Mouse (Mus musculus) gastrocnemius, postnatal 25 days (tissue): ENCODE results near the gene Zfp60. TPM values are rescaled to one million over a fixed set of nuclear protein-coding genes. Genes with fewer than 3 reads are reported as not detected.

Source experiments
- DNase-seq: peaks from one replicate; pipeline ENCODE4 v3.0.0; 2022
- long read RNA-seq, 2 experiments: library from polyadenylated mRNA; stranded (forward); transcript quantifications; one replicate each; pipeline ENCODE4 v2.0.0; 2021
- total RNA-seq, 2 experiments: library from RNA; stranded (reverse); gene quantifications; 1 replicate in 1 of 2; 2 replicates in 1 of 2; pipeline ENCODE4 v1.2.3; 2021

Zfp60 gene
- 1 to 10 TPM; 5.0 to 6.2 TPM for total RNA-seq
- long read RNA-seq, experiment 1, full-length matches to known transcripts = 2 of 4 reads
- long read RNA-seq, experiment 1, partial matches to known transcripts = 1 of 4 reads
- long read RNA-seq, experiment 1, other reads (novel, unspliced or antisense) = 1 of 4 reads
- long read RNA-seq, experiment 2, full-length matches to known transcripts = 2 of 3 reads
- long read RNA-seq, experiment 2, partial matches to known transcripts = 0 of 3 reads
- long read RNA-seq, experiment 2, other reads (novel, unspliced or antisense) = 1 of 3 reads

GRCm38 (mm10) chr7:27731281-27731883 is at the start of gene Zfp60:
TSS of gene Zfp60 (plus strand) at chr7:27731389.
- DNase-seq = peak; percentile 74

DNA sequence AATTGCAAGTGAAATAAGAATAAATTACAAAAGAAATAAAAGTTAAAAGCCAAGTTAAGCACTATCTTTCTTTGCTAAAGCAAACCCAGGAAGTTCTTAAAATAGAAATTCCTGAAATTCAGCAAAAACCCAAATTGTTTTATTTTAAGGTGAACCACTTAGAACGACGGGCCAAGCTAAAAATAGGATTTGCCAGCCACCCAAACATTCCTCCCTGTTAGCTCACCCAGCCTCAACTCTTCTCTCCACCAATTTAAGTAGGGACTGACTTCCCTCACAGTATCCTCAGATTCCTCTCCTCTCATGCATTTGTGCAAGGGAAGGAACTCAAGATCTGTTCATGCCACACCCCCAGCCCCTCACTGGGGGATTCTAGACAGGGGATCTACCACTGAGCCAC is 48.0 kb upstream of the Zfp60 start:
- no peak for DNase-seq

GRCm38 (mm10) chr7:27685220-27685619 is 46.0 kb upstream of the Zfp60 start:
- DNase-seq = no peak

DNA sequence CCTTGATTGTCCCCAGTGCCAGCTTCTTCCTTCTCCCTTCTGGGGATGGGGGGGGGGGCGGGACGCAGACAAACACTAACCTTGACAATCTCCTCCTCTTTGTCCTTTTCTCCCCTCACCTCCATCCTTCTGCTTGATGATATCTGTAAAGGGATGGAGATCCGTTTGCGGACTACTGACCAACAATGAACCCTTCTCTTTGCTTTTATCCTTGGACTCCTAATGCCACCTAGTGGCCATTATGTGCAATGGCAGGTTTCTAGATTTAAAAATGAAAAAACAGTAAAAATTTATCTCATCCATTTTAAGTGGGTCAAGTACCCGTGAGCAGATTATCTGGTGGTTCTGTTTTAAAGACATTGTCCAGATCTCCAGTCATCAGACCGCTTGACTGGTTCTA is 45.5 kb upstream of the Zfp60 start:
- no peak for DNase-seq

- no peak for DNase-seq
Measured at GRCm38 (mm10) chr7:27687043-27687442, 44.1 kb upstream of the Zfp60 start.

DNA sequence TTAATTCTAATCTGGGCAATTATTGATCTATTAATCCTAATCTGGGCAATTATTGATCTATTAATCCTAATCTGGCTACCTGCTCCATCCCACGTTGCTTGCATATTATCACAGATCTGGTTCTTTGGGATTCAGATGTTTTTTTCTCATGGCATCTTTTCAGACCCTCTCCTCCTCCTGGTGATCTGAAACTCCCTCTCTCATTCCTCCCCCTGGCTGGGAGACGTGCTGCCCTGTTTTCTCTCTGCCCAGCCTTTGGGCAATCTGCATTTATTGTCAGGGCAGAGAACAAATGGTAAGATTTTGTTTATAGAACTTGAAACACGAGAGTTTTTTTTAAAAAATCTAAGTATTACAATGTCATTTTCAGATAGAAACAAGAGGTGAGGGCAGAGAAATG is 43.4 kb upstream of the Zfp60 start:
- DNase-seq = no peak

- no peak for DNase-seq
Measured at GRCm38 (mm10) chr7:27688246-27688788, 42.9 kb upstream of the Zfp60 start.

DNA sequence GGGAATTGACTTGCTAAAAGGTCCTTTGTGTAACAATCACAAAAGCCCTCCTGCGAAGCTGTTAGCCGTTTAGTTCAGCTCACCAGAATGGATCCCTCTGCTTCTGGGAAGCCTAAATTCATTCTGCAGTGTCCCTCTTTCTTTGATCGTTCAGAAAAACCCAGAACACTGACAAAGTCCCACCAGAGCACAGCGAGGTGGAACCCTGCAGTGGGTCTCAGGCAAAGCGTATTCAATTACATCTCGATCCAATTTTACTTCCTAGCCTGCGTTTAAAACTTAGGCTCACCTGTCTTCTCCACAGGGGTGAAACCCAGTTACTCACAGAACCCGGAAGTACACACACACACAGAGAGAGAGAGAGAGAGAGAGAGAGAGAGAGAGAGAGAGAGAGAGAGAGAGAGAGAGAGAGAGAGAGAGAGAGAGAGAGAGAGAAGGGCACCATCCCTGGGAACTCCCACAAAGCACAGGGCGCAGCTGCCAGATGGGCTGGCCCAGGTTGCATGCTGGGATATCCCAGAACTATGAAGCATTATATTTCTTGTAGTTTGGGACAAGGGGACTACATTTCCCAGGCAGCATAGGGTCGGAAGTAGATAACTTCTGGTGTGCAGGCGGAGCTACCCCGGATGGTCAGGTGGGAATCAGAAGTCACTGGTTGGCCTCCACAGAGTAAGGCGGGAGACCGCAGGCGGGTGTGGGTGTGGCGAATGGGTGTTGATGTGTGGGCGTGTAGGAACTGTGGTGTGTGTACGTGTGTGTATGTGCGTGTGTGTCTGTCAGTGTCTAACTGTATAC is 42.2 kb upstream of the Zfp60 start, which contains the start of gene Zfp607b:
Zfp607b (plus strand) TSS at position 526 of the 798 bp plus-strand sequence.
- peak; percentile 93 for DNase-seq

DNA sequence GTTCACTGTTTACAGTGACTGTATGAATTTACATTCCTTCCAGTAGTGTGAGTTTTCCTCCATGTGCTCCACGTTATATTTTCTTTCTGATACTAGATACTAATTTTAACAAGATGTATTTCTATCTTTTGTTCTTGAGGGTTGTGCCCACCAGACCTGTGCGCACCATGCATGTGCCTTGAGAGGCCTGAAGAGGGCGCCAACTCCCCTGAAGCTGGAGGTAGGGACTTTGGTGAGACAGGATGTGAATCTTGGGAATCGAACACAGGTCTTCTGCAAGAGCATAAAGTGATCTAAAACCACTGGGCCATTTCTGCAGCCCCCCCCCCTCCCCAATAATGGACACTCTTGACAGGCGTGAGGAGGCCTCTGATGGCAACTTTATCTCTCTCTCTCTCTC is 40.1 kb upstream of the Zfp60 start:
- no peak for DNase-seq

GRCm38 (mm10) chr7:27696711-27697110 is 34.5 kb upstream of the Zfp60 start:
- DNase-seq = no peak

DNA sequence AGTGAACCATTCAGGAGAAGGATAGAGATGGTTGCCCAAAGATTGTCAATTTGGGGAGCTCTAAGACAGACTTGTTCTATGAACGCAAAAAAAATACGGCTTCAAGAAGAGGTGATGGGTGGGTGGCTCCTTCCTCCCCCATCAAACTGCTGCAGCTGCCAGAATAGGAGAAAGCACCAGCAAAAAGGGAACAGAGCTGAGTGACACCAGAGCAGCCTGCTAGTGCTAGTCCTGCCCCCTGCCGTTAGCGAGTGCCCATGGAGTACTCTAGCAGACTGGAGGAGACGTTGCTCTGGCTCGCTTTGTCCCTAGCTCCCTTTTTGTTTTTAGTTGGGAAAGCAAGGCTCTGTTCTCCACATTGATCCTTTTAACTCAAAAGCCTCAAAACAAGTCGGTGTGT is 20.8 kb upstream of the Zfp60 start:
- DNase-seq = no peak

- DNase-seq = no peak
Measured at GRCm38 (mm10) chr7:27721951-27722350, 9.2 kb upstream of the Zfp60 start.

DNA sequence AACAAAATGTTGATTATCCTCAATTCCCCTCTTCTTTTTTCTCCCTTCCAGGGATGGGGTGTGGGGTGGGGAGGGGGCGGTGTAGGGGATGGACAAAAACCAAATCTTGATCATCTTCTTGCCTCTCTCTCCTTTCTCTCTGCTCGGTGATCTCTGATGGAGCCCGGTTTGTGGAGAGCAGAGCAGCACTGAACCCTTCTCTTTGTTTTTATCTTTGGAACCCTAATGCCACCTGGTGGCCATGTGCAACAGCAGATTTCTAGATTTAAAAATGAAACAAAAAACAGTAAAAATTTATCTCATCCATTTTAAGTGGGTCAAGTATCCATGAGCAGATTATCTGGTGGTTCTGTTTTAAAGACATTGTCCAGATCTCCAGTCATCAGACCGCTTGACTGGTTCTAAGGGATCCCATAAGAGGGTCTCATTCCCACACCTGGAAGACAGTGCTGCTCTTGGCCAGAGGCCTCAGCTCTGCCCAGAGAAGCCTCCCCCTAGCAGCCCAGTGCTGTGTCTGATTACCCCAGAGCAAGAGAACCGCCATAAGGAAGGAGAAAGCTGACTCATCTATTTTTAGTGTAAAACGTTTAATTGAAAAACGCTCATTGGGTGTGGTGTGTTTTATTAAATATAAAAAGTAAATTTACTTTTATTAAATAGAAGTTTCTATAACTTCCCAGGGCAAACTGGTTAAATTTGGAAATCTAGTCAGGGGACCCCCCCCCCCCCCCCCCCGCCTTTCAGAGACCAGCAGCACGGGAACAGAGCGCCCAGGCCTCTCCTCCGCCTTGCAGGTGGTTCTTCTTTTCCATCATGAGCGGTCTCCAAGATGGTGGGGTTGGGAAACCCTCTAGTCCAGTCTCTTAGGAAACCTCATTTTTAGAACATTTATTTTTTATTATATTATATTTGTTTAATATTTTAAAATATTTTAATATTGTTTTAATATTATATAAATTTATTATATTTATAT is 5.3 kb upstream of the Zfp60 start:
- DNase-seq = no peak

- DNase-seq = no peak
Measured at GRCm38 (mm10) chr7:27727471-27727870, 3.7 kb upstream of the Zfp60 start.

DNA sequence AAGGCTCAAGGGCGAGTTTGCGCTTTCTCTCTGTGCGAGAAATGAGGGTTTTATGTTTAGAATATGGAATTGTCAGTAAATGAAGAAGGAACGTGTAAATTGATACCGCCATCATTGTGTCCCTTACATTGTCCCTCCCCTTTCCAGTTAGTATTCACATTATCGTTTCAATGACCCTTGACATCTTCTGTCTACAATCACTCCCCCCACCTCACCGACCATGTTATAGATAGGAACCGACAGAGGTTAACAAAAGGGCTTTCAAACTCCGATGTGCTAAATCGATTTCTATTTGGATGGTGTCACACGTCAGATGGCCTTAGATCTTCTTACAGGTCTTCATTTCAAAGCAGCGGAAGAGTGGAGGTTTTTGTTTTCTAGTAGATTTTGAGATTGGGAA is 757 bp downstream of the Zfp60 start:
- no peak for DNase-seq

GRCm38 (mm10) chr7:27732508-27732907 is 1.3 kb downstream of the Zfp60 start:
- DNase-seq = no peak

GRCm38 (mm10) chr7:27735457-27735856 is 4.3 kb downstream of the Zfp60 start:
- DNase-seq = no peak

DNA sequence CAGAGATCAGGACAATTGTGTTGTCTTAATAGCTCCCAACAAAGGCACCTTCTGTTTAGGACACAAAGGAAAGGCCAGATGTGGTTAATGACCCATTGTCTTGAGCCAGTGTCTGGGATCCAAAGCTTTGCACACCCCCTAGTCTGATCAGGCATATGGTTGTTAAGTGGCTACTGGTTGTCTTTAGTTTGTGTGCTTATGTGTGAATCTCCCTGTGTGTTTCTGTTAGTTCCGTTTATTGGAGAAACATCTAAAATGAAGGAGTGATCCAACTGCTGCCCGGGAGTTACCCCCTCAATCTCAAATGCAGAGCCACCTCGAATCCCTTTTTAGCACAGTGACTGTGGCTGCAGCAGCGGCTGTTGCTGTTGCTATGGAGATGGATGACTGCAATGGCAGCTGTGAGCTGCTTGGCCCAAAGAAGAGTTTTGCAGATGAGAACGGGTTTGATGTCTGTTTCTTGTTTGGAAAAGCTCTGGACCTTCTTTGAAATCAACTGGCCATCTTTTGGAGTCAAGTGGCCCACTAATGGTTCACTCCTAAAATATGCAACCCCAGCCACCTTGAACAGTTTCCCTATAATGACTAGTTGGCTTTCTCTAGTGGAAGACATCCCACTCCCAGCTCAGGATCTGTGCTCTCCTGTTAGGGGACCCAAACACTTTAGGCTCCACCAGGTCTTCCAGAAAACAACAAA is 25.3 kb downstream of the Zfp60 start:
- DNase-seq = no peak

- DNase-seq = no peak
Measured at GRCm38 (mm10) chr7:27757048-27757375, 25.8 kb downstream of the Zfp60 start.

GRCm38 (mm10) chr7:27765176-27765886 is 34.1 kb downstream of the Zfp60 start:
- no peak for DNase-seq

DNA sequence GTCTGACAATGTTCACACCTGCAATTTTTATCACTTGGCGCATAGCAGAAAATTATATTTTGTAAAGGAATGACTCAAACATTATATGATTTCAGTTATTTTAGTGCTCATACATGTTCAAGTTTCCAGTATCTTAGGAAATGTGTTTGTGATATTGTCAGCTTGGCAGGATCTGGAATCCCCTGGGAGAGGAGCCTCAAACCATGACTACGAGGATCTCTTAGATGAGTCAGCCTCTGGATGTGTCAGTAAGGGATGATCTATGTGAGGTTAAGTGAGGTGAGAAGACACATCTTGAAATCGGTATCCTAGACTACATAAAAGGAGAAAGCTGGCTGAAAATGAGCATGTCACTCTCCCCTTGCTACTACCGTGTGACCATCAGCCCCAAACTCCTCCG is 58.1 kb downstream of the Zfp60 start:
- DNase-seq = peak; percentile 8
